Mouse (Mus musculus) hindbrain, embryonic 16.5 days (tissue): ENCODE measurements around the gene Olfr1330. TPM values are rescaled to one million over a fixed set of nuclear protein-coding genes. Genes with fewer than 3 reads are reported as not detected.

Source experiments
- polyA plus RNA-seq: library from polyadenylated mRNA; unstranded; fragments of >200 nt; fragmentation: Nextera tagmentation; extraction: Ambion mirVana; gene quantifications from 2 replicates; pipeline ENCODE4 v1.2.1, GENCODE M21; 2015

Olfr1330 gene
- polyA plus RNA-seq, 1 experiment from 2014 or later: not detected

Other genes with a start within 250 kb of the Olfr1330 start
- not detected in 2 replicates for gene Olfr62, start 229.6 kb upstream of the Olfr1330 start, polyA plus RNA-seq
- gene Olfr1342, start 195.8 kb upstream of the Olfr1330 start, polyA plus RNA-seq: not detected in 2 replicates
- not detected in 2 replicates for gene Olfr1341, start 185.1 kb upstream of the Olfr1330 start, polyA plus RNA-seq
- gene Olfr1340, start 168.5 kb upstream of the Olfr1330 start, polyA plus RNA-seq: not detected in 2 replicates
- gene Olfr1339, start 156.4 kb upstream of the Olfr1330 start, polyA plus RNA-seq: not detected in 2 replicates
- not detected in 2 replicates for gene Olfr1338, start 129.9 kb upstream of the Olfr1330 start, polyA plus RNA-seq
- not detected in 2 replicates for gene Olfr1337, start 106.0 kb upstream of the Olfr1330 start, polyA plus RNA-seq
- not detected in 2 replicates for gene Olfr1335, start 78.7 kb upstream of the Olfr1330 start, polyA plus RNA-seq
- gene Olfr1333, start 52.3 kb upstream of the Olfr1330 start, polyA plus RNA-seq: not detected in 2 replicates
- not detected in 2 replicates for gene Olfr1331, start 23.9 kb upstream of the Olfr1330 start, polyA plus RNA-seq
- gene Olfr1329, start 28.9 kb downstream of the Olfr1330 start, polyA plus RNA-seq: not detected in 2 replicates
- not detected in 2 replicates for gene Olfr1328, start 50.0 kb downstream of the Olfr1330 start, polyA plus RNA-seq
- gene Lao1, start 73.0 kb downstream of the Olfr1330 start, polyA plus RNA-seq: 0.06 and 0.09 TPM in 2 replicates
- 100 and 106 TPM in 2 replicates for gene Slc2a1, start 220.1 kb downstream of the Olfr1330 start, polyA plus RNA-seq